8 mouse cellular contexts compared by ENCODE assay signal in the genomic region with DNA sequence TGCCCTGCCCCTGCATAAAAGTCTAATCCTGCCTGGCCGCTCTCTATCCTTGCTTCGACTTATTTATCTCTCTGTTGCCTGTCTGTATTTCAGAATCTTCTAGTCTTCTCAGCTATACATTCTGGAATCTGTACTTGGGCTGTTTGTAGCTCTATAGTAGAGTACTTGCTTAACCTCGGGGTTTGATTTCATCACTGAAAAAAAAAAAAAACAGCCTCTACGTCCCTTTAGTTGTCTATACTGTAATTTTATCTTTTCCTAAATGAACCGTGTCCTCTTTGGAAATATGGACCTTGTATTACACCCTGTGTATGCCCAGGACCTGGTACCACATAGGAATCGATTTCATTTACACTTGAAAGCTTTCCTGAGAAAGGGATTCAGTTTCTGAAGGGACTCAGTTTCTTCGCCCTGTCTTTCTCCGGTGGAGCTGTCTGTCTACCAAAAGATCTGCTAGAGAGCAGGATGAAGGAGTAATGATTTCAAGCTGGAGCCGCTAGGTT. TPM values are rescaled to one million over a fixed set of nuclear protein-coding genes. Genes with fewer than 3 reads are reported as not detected.
DNase-seq lines count a peak whose midpoint lies in the region; ATAC-seq lines count a peak whose summit lies in the region.

No protein-coding gene starts in this region.

- peak overlapping the region; percentile 58 for H3K4me2 ChIP-seq in neural tube, embryonic 11.5 days (ENCODE audit: low read depth)
- peak overlapping the region; percentile 63 for H3K4me2 ChIP-seq in forebrain, embryonic 12.5 days
- H3K4me2 ChIP-seq in liver, embryonic 12.5 days, result peak overlapping the region; percentile 78
- peak overlapping the region; percentile 70 for H3K4me2 ChIP-seq in stomach, embryonic 16.5 days (ENCODE audit: low read depth, low read length)

- no peaks in the 10 kb centered on the region for H3K4me1 ChIP-seq in neural tube, embryonic 11.5 days (ENCODE audit: control insufficient read depth, insufficient read depth, low read length)
- no peaks in the 10 kb centered on the region for H3K4me1 ChIP-seq in forebrain, embryonic 12.5 days
- H3K4me1 ChIP-seq in liver, embryonic 12.5 days, result peaks cover 5% of the 10 kb centered on the region; the same call in 1 of the 2 replicates
- H3K4me1 ChIP-seq in stomach, embryonic 16.5 days (ENCODE audit: control insufficient read depth, insufficient read depth, low read length), result no peaks in the 10 kb centered on the region

- WGBS in neural tube, embryonic 11.5 days, result 47% methylated on average over 9 of the region's 9 CpGs
- WGBS in forebrain, embryonic 12.5 days, result 37% methylated on average over 9 of the region's 9 CpGs
- 22% methylated on average over 9 of the region's 9 CpGs for WGBS in liver, embryonic 12.5 days (ENCODE audit: insufficient replicate concordance)
- WGBS in stomach, embryonic 16.5 days, result 36% methylated on average over 9 of the region's 9 CpGs

- H3K4me3 ChIP-seq in neural tube, embryonic 11.5 days (ENCODE audit: low read depth, low read length), result peak overlapping the region; percentile 44; the same call in 1 of the 2 replicates
- H3K4me3 ChIP-seq in forebrain, embryonic 12.5 days (replicated peaks), result peak overlapping the region; percentile 46
- peak overlapping the region; percentile 61 for H3K4me3 ChIP-seq in liver, embryonic 12.5 days
- H3K4me3 ChIP-seq in stomach, embryonic 16.5 days (replicated peaks; ENCODE audit: low read length), result peak overlapping the region; percentile 54

- no peak overlapping the region for H3K27ac ChIP-seq in neural tube, embryonic 11.5 days (ENCODE audit: low read depth, low read length)
- H3K27ac ChIP-seq in forebrain, embryonic 12.5 days, result no peak overlapping the region
- no peak overlapping the region for H3K27ac ChIP-seq in liver, embryonic 12.5 days
- peak overlapping the region; percentile 50; the same call in 1 of the 2 replicates for H3K27ac ChIP-seq in stomach, embryonic 16.5 days (ENCODE audit: low read length)

- no peaks in the 10 kb centered on the region for H3K36me3 ChIP-seq in neural tube, embryonic 11.5 days (ENCODE audit: control insufficient read depth, insufficient read depth, low read length)
- peaks cover 6% of the 10 kb centered on the region; the same call in 1 of the 2 replicates for H3K36me3 ChIP-seq in forebrain, embryonic 12.5 days (replicated peaks)
- peaks cover 20% of the 10 kb centered on the region for H3K36me3 ChIP-seq in liver, embryonic 12.5 days
- no peaks in the 10 kb centered on the region for H3K36me3 ChIP-seq in stomach, embryonic 16.5 days (ENCODE audit: control insufficient read depth, insufficient read depth, low read length)

- H3K9me3 ChIP-seq in neural tube, embryonic 11.5 days (ENCODE audit: control insufficient read depth, low read length), result no peaks in the 10 kb centered on the region
- no peaks in the 10 kb centered on the region for H3K9me3 ChIP-seq in forebrain, embryonic 12.5 days
- H3K9me3 ChIP-seq in liver, embryonic 12.5 days (replicated peaks), result no peaks in the 10 kb centered on the region
- no peaks in the 10 kb centered on the region for H3K9me3 ChIP-seq in stomach, embryonic 16.5 days (replicated peaks; ENCODE audit: control insufficient read depth, low read length)

- H3K27me3 ChIP-seq in neural tube, embryonic 11.5 days (ENCODE audit: control insufficient read depth, insufficient read depth, low read length), result peaks cover 8% of the 10 kb centered on the region; the same call in 1 of the 2 replicates
- H3K27me3 ChIP-seq in forebrain, embryonic 12.5 days, result peaks cover 77% of the 10 kb centered on the region
- peaks cover 49% of the 10 kb centered on the region for H3K27me3 ChIP-seq in liver, embryonic 12.5 days (replicated peaks)
- H3K27me3 ChIP-seq in stomach, embryonic 16.5 days (ENCODE audit: control insufficient read depth, insufficient read depth, low read length), result peaks cover 14% of the 10 kb centered on the region

- no peak for DNase-seq in neural tube, embryonic 11.5 days (ENCODE audit: low spot score)
- DNase-seq in neural tube, embryonic 10.5 days (ENCODE audit: extremely low spot score, low spot score), result no peak
- no peak for DNase-seq in spleen, postnatal 36 days (ENCODE audit: low spot score in 2 of 2)
- no peak for DNase-seq in layer of hippocampus, postnatal 14 days (ENCODE audit: low spot score in 2 of 2)
- no peak for DNase-seq in layer of hippocampus, adult 9-11 months

- no peak overlapping the region for H3K9ac ChIP-seq in neural tube, embryonic 11.5 days (ENCODE audit: low read length)
- H3K9ac ChIP-seq in forebrain, embryonic 12.5 days, result no peak overlapping the region
- peak overlapping the region; percentile 50; the same call in 1 of the 2 replicates for H3K9ac ChIP-seq in liver, embryonic 12.5 days
- H3K9ac ChIP-seq in stomach, embryonic 16.5 days (ENCODE audit: low read length), result peak overlapping the region; percentile 58

- ATAC-seq in neural tube, embryonic 11.5 days (ENCODE audit: insufficient read depth, low FRiP score, low TSS enrichment), result 0 out of 2 replicates have a peak, but pooled peaks have one; percentile 5
- ATAC-seq in forebrain, embryonic 12.5 days (ENCODE audit: low FRiP score), result peak; percentile 12; the same call in 1 of the 2 replicates
- ATAC-seq in liver, embryonic 12.5 days, result peak; percentile 11
- no peak for ATAC-seq in stomach, embryonic 16.5 days (ENCODE audit: insufficient read depth, low FRiP score)

RNA-seq across cellular contexts. Expression of gene Hsd17b10, which starts 0.4 kb away (rescaled TPM):
- polyA plus RNA-seq in neural tube, embryonic 11.5 days (2014; fragmentation: Nextera tagmentation; extraction: Ambion mirVana), result 169 and 184 TPM in 2 replicates
- polyA plus RNA-seq in forebrain, embryonic 12.5 days (2016; fragmentation: Nextera tagmentation; extraction: Ambion mirVana), result 138 and 149 TPM in 2 replicates
- 99.4 and 102 TPM in 2 replicates for polyA plus RNA-seq in liver, embryonic 12.5 days (2016; fragmentation: Nextera tagmentation; extraction: Ambion mirVana)
- polyA plus RNA-seq in stomach, embryonic 16.5 days (2015; fragmentation: Nextera tagmentation; extraction: Ambion mirVana), result 191 and 196 TPM in 2 replicates
- 10 to 100 TPM; 50.0 to 54.0 TPM for total RNA-seq in layer of hippocampus, postnatal 14 days (2021)

RNA-seq across cellular contexts. Expression of gene Ribc1, which starts 14.9 kb away (rescaled TPM):
- polyA plus RNA-seq in neural tube, embryonic 11.5 days (2014; fragmentation: Nextera tagmentation; extraction: Ambion mirVana), result 4.8 and 5.8 TPM in 2 replicates
- polyA plus RNA-seq in forebrain, embryonic 12.5 days (2016; fragmentation: Nextera tagmentation; extraction: Ambion mirVana), result 5.5 and 6.0 TPM in 2 replicates
- 3.1 and 3.4 TPM in 2 replicates for polyA plus RNA-seq in liver, embryonic 12.5 days (2016; fragmentation: Nextera tagmentation; extraction: Ambion mirVana)
- 2.0 and 2.1 TPM in 2 replicates for polyA plus RNA-seq in stomach, embryonic 16.5 days (2015; fragmentation: Nextera tagmentation; extraction: Ambion mirVana)
- total RNA-seq in layer of hippocampus, postnatal 14 days (2021), result under 1 TPM; 0.43 to 0.58 TPM

RNA-seq across cellular contexts. Expression of gene Smc1a, which starts 15.0 kb away (rescaled TPM):
- polyA plus RNA-seq in neural tube, embryonic 11.5 days (2014; fragmentation: Nextera tagmentation; extraction: Ambion mirVana), result 117 and 125 TPM in 2 replicates
- polyA plus RNA-seq in forebrain, embryonic 12.5 days (2016; fragmentation: Nextera tagmentation; extraction: Ambion mirVana), result 138 and 153 TPM in 2 replicates
- 73.5 and 75.5 TPM in 2 replicates for polyA plus RNA-seq in liver, embryonic 12.5 days (2016; fragmentation: Nextera tagmentation; extraction: Ambion mirVana)
- polyA plus RNA-seq in stomach, embryonic 16.5 days (2015; fragmentation: Nextera tagmentation; extraction: Ambion mirVana), result 91.0 and 98.3 TPM in 2 replicates
- 10 to 100 TPM; 52.5 to 54.6 TPM for total RNA-seq in layer of hippocampus, postnatal 14 days (2021)

Comparison
In these comparisons a context has a peak if more than half of its experiments do, and no peak if none do; other contexts are left out.
1. H3K9ac ChIP-seq: peak in liver, embryonic 12.5 days (single experiment) and stomach, embryonic 16.5 days (single experiment); none in neural tube, embryonic 11.5 days (single experiment) and forebrain, embryonic 12.5 days (single experiment).
2. Peak in every context shown above with its lines, with median percentiles within 50 percentile points of each other: H3K4me2 ChIP-seq and H3K4me3 ChIP-seq.